ENCODE assay signal across 16 mouse cellular contexts in the genomic region with DNA sequence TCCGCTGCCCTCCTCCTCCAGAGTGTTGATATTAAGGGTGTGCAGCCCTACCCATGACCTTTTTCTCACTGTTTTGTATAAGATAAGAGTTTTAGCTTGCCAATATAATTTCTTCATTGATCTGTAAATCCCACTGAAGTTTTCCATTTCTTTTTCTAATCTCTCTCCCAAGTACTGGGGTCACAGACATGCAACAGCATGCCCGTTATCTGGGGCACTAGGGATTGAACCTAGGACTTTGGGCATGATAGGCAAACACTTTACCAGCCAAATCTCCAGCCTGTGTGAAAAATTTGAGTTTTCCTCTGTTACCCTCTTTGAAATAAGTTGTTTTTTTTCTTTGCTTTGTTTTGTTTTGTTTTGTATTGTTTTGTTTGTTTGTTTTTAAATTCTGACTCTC.
"Had no signal": no experiment of that assay in that cellular context is flagged by ENCODE, and none has a peak within 500 bp of the region (broad histone marks: within the 10 kb centered on the region; RNA-seq: fewer than 3 reads in every experiment).

No protein-coding gene starts in this region.

- H3K27ac ChIP-seq: neural tube, embryonic 13.5 days; neural tube, embryonic 15.5 days; stomach, embryonic 15.5 days; stomach, postnatal 0 days had no signal

- H3K36me3 ChIP-seq: neural tube, embryonic 13.5 days; neural tube, embryonic 15.5 days; stomach, embryonic 15.5 days had no signal

- H3K27me3 ChIP-seq: neural tube, embryonic 13.5 days; neural tube, embryonic 15.5 days; stomach, embryonic 15.5 days had no signal

- DNase-seq: retina, postnatal 1 day; right cerebral cortex, adult 18-20 months; right cerebral cortex, postnatal 14 days; right cerebral cortex, postnatal 25 days; right cerebral cortex, postnatal 4 days; spleen, adult 18-20 months; thymus, adult 18-20 months; thymus, adult 2 months; thymus, postnatal 14 days; thymus, postnatal 25 days; thymus, postnatal 36 days; thymus, postnatal 4 days had no signal

- H3K4me2 ChIP-seq: neural tube, embryonic 13.5 days; neural tube, embryonic 15.5 days; stomach, embryonic 15.5 days had no signal

- H3K9ac ChIP-seq: neural tube, embryonic 13.5 days; neural tube, embryonic 15.5 days; stomach, embryonic 15.5 days had no signal

- H3K4me3 ChIP-seq: neural tube, embryonic 13.5 days; neural tube, embryonic 15.5 days; stomach, embryonic 15.5 days had no signal

- H3K4me1 ChIP-seq: neural tube, embryonic 13.5 days; neural tube, embryonic 15.5 days had no signal

- H3K9me3 ChIP-seq: neural tube, embryonic 13.5 days; neural tube, embryonic 15.5 days; stomach, embryonic 15.5 days had no signal
